Mouse (Mus musculus): Measurements from ENCODE around the gene P2ry2. TPM values are rescaled to one million over a fixed set of nuclear protein-coding genes. Genes with fewer than 3 reads are reported as not detected.

The P2ry2 gene
- polyA plus RNA-seq, 1 experiment: 0.50 TPM

- TF ChIP-seq CTCF (IDR thresholded peaks at IDR 0.05; ENCODE audit: extremely low read depth, insufficient read depth, low read length) (no peak), POLR2A (IDR thresholded peaks at IDR 0.05; ENCODE audit: extremely low read depth, insufficient read depth, low read length) (no peak)
- Histone ChIP-seq H3K4me1 (ENCODE audit: control insufficient read depth, insufficient read depth, low read length) (no peaks in the 10 kb centered on the region; the same call in 1 of the 2 replicates), H3K4me3 (ENCODE audit: insufficient read depth, low read length) (no peak overlapping the region), H3K27ac (ENCODE audit: insufficient read depth, low read length) (no peak overlapping the region)
These were observed 39.8 kb downstream of the P2ry2 start for GRCm38 (mm10) chr7:100972875-100973274.

GRCm38 (mm10) chr7:100968874-100969659, 43.6 kb downstream of the P2ry2 start:
- H3K4me3 ChIP-seq (ENCODE audit: insufficient read depth, low read length): no peak overlapping the region
- no peaks in the 10 kb centered on the region; the same call in 1 of the 2 replicates for H3K4me1 ChIP-seq (ENCODE audit: control insufficient read depth, insufficient read depth, low read length)
- TF ChIP-seq POLR2A (IDR thresholded peaks at IDR 0.05; ENCODE audit: extremely low read depth, insufficient read depth, low read length) (no peak), CTCF (IDR thresholded peaks at IDR 0.05; ENCODE audit: extremely low read depth, insufficient read depth, low read length) (no peak)
- H3K27ac ChIP-seq (ENCODE audit: insufficient read depth, low read length): no peak overlapping the region

- TF ChIP-seq CTCF (IDR thresholded peaks at IDR 0.05; ENCODE audit: extremely low read depth, insufficient read depth, low read length): no peak
- TF ChIP-seq POLR2A (IDR thresholded peaks at IDR 0.05; ENCODE audit: extremely low read depth, insufficient read depth, low read length): no peak
- Histone ChIP-seq H3K4me1 (ENCODE audit: control insufficient read depth, insufficient read depth, low read length) (no peaks in the 10 kb centered on the region; the same call in 1 of the 2 replicates), H3K27ac (ENCODE audit: insufficient read depth, low read length) (no peak overlapping the region), H3K4me3 (ENCODE audit: insufficient read depth, low read length) (no peak overlapping the region)
These were observed 44.3 kb downstream of the P2ry2 start for GRCm38 (mm10) chr7:100968376-100968775.

- TF ChIP-seq POLR2A (IDR thresholded peaks at IDR 0.05; ENCODE audit: extremely low read depth, insufficient read depth, low read length) (no peak), CTCF (IDR thresholded peaks at IDR 0.05; ENCODE audit: extremely low read depth, insufficient read depth, low read length) (no peak)
- Histone ChIP-seq H3K4me1 (ENCODE audit: control insufficient read depth, insufficient read depth, low read length) (no peaks in the 10 kb centered on the region), H3K4me3 (ENCODE audit: insufficient read depth, low read length) (no peak overlapping the region), H3K27ac (ENCODE audit: insufficient read depth, low read length) (no peak overlapping the region)
These were observed 44.8 kb downstream of the P2ry2 start for GRCm38 (mm10) chr7:100967850-100968249.

- TF ChIP-seq CTCF (IDR thresholded peaks at IDR 0.05; ENCODE audit: extremely low read depth, insufficient read depth, low read length) (no peak), POLR2A (IDR thresholded peaks at IDR 0.05; ENCODE audit: extremely low read depth, insufficient read depth, low read length) (no peak)
- no peak overlapping the region for H3K4me3 ChIP-seq (ENCODE audit: insufficient read depth, low read length)
- no peak overlapping the region for H3K27ac ChIP-seq (ENCODE audit: insufficient read depth, low read length)
- no peaks in the 10 kb centered on the region for H3K4me1 ChIP-seq (ENCODE audit: control insufficient read depth, insufficient read depth, low read length)
These were observed 46.7 kb downstream of the P2ry2 start for GRCm38 (mm10) chr7:100966014-100966413.

GRCm38 (mm10) chr7:100965079-100965478, 47.6 kb downstream of the P2ry2 start:
- H3K4me1 ChIP-seq (ENCODE audit: control insufficient read depth, insufficient read depth, low read length): no peaks in the 10 kb centered on the region
- H3K27ac ChIP-seq (ENCODE audit: insufficient read depth, low read length): no peak overlapping the region

GRCm38 (mm10) chr7:100964242-100964641, 48.4 kb downstream of the P2ry2 start:
- H3K4me1 ChIP-seq (ENCODE audit: control insufficient read depth, insufficient read depth, low read length): no peaks in the 10 kb centered on the region
- no peak overlapping the region for H3K4me3 ChIP-seq (ENCODE audit: insufficient read depth, low read length)
- TF ChIP-seq CTCF (IDR thresholded peaks at IDR 0.05; ENCODE audit: extremely low read depth, insufficient read depth, low read length): no peak
- TF ChIP-seq POLR2A (IDR thresholded peaks at IDR 0.05; ENCODE audit: extremely low read depth, insufficient read depth, low read length): no peak
- no peak overlapping the region for H3K27ac ChIP-seq (ENCODE audit: insufficient read depth, low read length)

More at GRCm38 (mm10) chr7:100965079-100965478, 47.6 kb downstream of the P2ry2 start:
- H3K4me3 ChIP-seq (ENCODE audit: insufficient read depth, low read length): no peak overlapping the region
- TF ChIP-seq POLR2A (IDR thresholded peaks at IDR 0.05; ENCODE audit: extremely low read depth, insufficient read depth, low read length): no peak
- TF ChIP-seq CTCF (IDR thresholded peaks at IDR 0.05; ENCODE audit: extremely low read depth, insufficient read depth, low read length): peak; percentile 53

GRCm38 (mm10) chr7:100963381-100963780, 49.3 kb downstream of the P2ry2 start:
- H3K4me3 ChIP-seq (ENCODE audit: insufficient read depth, low read length): no peak overlapping the region
- H3K27ac ChIP-seq (ENCODE audit: insufficient read depth, low read length): no peak overlapping the region
- H3K4me1 ChIP-seq (ENCODE audit: control insufficient read depth, insufficient read depth, low read length): no peaks in the 10 kb centered on the region
- TF ChIP-seq CTCF (IDR thresholded peaks at IDR 0.05; ENCODE audit: extremely low read depth, insufficient read depth, low read length): no peak
- no peak for TF ChIP-seq POLR2A (IDR thresholded peaks at IDR 0.05; ENCODE audit: extremely low read depth, insufficient read depth, low read length)

GRCm38 (mm10) chr7:100961146-100961545, 51.5 kb downstream of the P2ry2 start:
- Histone ChIP-seq H3K27ac (ENCODE audit: insufficient read depth, low read length) (no peak overlapping the region), H3K4me1 (ENCODE audit: control insufficient read depth, insufficient read depth, low read length) (no peaks in the 10 kb centered on the region), H3K4me3 (ENCODE audit: insufficient read depth, low read length) (no peak overlapping the region)
- TF ChIP-seq CTCF (IDR thresholded peaks at IDR 0.05; ENCODE audit: extremely low read depth, insufficient read depth, low read length): no peak
- TF ChIP-seq POLR2A (IDR thresholded peaks at IDR 0.05; ENCODE audit: extremely low read depth, insufficient read depth, low read length): no peak

- Histone ChIP-seq H3K4me1 (ENCODE audit: control insufficient read depth, insufficient read depth, low read length) (no peaks in the 10 kb centered on the region), H3K4me3 (ENCODE audit: insufficient read depth, low read length) (no peak overlapping the region), H3K27ac (ENCODE audit: insufficient read depth, low read length) (no peak overlapping the region)
- TF ChIP-seq CTCF (IDR thresholded peaks at IDR 0.05; ENCODE audit: extremely low read depth, insufficient read depth, low read length) (no peak), POLR2A (IDR thresholded peaks at IDR 0.05; ENCODE audit: extremely low read depth, insufficient read depth, low read length) (no peak)
These were observed 52.2 kb downstream of the P2ry2 start for GRCm38 (mm10) chr7:100960462-100960861.
